Mouse (Mus musculus): ENCODE measurements at regions not wholly inside any gene's neighbourhood (a gene's known extent, or its start where the extent isn't known, plus 50 kb on each side); places are given as distances from the start of the nearest gene placed in this dataset.

DNA sequence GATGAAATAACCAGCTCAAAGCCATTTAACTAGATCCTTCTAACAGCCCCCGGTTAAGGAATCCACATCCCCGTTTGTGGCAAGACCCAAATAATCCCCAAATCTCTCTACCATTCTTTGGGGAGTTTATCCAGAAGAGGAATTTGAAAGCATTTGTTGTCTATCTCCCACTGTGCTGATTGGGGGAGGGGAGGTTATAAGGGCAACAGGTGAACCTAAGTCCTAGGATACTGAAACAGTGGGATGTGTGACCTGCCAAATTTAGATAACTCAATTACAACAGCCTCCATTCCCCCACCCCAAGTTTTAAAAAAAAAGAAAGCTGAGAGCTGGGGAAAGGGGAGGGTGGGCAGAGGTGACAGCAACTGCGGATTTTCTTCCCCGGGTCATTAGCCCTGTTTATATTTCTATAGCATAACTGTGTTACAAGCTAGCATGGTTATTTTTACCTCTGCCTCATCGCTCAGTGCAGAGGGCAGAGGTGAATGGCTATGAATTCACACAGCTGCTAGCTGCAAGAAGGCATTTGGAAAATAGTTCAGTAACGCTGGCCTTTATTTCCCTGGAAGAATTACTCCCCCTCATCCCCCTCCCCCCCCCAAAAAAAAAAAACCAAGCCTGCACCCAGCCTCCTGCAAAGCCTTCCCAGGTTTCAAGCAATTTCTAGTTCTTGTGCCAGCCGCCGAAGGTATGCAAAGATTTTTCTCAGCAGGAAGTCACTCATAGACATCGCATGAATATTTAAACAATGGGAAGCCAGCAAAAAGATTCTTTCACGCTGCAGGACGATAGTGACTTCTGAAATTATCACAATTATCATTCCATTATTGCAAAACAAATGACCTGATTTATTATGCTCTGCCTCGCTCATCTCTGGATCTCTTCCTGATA lies 388.5 kb upstream of the Acvr2a start:
- TF ChIP-seq GATA1 (IDR thresholded peaks at IDR 0.05; ENCODE audit: low read length), result no peak

DNA sequence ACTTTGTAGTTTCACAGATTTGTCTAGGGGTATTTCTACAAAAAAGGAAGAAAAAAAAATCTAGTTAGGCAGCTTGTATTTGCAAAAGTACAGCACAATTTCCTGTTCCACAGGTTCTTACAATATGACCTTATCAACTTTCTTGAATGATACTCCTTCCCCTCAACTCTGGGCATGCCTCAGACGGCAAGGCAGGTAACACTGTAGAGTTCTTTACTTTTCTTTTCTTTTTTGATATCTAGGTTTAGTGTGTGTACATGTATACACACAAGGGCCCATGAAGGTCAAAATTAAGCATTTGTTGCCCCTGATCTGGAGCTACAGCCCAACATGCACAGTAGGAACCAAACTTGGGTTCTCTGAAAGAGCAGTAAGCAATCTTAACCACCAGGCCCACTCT lies 381.4 kb upstream of the Acvr2a start:
- TF ChIP-seq GATA1 (IDR thresholded peaks at IDR 0.05; ENCODE audit: low read length), result no peak

DNA sequence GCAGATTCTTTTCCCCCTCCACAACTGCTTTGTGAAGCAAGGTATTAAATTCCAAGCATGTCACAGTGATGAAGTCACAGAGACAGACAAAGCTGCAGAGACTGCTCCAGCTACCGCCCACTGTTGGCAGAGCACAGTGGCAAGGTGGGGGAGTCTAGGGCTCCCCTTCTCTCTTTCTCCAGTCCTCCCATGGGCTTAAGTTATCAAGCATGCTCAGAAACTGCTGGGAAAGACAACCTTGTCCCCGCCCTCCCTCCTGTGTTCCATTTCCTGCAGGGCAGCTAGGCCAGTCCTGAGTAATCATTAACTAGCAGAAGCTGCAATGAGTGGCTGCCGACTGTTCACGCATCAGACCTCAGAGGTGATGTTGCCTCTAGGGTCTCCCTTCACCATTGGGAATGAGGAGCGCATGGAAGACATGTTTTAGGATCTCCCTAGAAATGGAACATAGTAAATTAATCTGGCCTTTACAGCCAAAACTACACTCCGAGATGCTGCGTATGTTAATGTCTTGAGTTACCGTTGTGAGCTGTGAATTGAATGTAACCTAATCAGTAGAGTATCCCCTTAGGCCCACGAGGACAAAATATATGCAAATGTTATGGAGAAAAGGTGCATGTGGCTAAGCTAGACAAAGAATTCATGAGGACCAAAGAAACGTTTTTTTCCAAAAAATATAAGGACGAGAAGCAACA lies 372.5 kb upstream of the Acvr2a start:
- no peak for TF ChIP-seq GATA1 (IDR thresholded peaks at IDR 0.05; ENCODE audit: low read length)

DNA sequence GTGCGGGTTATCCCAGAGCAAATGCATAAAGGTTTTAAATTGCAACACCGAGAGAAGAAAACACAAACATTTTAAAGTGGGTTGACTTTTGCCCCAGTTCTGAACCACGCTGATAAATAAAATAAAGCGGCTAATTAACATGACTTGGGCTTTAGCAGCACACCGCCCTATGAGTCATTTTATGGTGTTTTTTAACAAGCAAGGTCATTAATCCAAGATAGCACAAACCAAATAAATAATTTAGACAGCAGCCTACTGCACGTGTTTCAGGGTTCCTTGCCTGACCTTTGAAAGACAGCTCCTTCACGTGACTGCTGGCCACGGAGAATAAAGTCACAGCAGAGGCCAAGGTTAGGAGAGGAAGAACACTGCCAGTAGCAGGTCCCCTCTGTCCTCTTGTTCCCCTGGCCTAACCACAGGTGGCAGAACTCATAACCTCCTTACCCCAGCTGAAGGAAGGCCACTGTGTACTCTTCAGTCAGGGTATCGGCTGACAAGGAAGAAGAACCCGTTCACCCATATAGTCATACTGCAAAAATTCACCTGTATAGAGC lies 371.8 kb upstream of the Acvr2a start:
- no peak for TF ChIP-seq GATA1 (IDR thresholded peaks at IDR 0.05; ENCODE audit: low read length)

DNA sequence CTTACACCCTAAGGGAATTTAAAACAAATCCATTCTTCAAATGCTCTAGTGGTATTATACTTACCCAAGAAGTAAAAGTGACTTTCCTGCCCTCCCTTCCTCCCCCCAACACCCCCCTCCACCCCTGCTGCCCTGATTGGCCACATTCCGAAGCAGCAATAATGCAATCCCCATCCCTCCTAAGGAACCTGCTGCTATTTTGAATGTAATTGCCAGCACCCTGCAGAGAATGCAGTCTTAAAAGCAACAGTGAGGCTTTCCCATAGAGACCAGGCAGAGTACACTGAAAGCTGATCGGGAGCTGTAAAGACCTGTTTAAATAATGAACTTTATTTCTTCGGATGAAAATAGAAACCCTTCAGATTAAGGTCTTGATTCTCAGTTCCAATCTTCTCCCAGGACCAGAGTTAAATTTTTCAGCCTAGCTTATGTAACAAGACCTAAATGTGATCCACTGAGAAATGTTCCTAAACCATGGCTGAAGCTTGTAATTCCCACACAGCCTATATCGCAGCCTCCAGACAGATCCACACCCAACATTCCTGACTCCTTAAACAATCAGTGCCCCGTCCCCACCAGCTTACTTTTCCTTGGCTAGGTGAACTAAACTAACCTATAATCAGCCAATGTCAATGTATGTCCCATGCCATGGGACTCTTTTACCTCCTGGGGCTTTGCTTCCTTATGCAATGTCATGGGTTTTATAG lies 367.9 kb upstream of the Acvr2a start:
- no peak for TF ChIP-seq GATA1 (IDR thresholded peaks at IDR 0.05; ENCODE audit: low read length)

DNA sequence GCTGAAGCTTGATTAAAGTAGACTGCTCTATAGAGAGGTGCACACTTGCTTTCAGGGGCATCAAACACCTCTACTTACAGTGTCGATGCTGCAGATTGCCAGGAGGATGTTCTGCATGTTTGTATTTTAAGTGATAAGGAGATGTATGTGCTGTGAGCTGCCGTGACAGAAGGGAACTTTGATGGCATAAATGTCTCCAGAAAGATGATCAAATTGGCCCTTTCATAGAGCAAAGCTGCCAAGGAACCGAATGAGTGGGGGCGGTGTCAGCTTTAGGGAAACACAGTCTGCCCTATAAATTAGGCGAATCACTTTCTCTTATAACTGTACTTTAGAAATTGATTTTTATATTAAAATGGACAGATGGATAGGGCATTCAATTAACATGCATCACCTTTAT lies 367.3 kb upstream of the Acvr2a start:
- TF ChIP-seq GATA1 (IDR thresholded peaks at IDR 0.05; ENCODE audit: low read length), result no peak

DNA sequence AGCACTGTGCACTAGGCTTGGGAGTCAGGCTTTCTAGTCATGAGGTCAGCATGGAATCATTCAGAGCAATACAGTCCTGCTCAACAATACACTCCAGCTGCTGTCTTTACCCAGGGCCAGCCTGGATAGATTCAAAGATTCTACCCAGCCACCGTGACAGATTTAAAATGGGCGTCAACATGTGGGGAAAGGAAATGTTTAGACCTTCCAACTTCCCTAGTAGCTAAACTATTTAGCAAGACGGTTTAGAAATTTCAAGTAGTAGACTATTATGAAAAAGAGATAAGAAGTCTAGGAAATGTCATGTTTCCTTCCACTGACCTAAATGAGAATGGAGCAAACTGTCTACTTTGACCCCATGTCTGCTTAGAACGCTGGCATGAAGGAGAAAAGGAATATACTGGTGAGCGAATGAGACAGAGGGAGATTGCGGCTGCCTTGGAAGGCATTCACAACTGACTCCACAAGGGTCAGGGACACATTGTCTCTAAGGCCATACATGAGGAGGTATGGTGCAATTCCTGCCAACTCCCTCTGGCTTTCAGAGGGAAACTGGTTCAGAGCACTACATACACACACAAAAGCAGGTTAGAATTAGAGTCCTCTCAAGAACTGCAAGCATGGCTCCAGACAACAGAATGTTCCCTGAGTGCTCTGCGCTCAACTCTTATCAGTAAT lies 364.6 kb upstream of the Acvr2a start:
- TF ChIP-seq GATA1 (IDR thresholded peaks at IDR 0.05; ENCODE audit: low read length), result no peak

DNA sequence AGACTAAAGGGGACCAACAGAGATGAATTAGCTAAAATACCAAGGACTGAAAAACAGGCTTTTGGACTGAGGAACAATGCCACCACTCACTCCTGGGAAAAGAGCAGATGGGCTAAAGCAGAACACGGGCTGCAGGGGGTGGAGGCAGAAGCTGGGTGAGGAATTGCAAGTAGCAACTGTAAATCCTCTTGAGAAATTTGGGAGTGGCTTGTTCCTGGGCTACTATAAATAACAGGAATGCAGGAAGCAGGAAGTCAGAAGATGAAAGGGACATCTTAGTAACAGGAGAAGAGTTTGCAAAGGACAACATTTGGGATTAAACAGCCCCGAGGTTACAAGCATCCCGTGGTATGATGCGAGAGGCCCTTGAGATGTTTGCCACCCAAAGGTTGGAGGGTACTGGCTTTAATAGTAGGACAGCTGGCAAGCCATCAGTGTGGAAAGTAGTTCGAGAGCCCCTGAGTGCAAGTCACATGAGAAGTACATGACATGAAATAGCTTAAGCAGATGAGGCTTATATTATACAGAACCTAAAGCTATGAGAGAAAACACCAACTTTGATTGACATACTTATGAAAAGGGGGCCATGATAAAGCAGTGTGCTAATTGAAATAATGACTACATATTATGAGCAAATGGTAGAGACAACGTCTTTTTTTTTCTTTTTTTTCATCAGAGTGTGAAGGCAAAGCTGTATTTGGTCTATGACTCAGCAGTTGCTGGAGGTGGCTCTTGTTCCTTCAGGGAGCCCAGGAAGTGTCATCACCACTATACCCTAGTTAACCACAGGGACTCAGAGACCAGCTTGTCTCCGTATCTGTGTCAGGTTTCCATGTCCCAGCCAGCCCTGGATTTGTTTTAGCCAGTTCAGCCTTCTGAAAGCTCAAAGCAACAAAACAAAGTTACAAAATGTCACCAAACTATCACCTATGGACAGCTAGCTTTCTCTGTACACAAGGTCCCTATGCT lies 357.6 kb upstream of the Acvr2a start:
- TF ChIP-seq GATA1 (IDR thresholded peaks at IDR 0.05; ENCODE audit: low read length), result no peak

DNA sequence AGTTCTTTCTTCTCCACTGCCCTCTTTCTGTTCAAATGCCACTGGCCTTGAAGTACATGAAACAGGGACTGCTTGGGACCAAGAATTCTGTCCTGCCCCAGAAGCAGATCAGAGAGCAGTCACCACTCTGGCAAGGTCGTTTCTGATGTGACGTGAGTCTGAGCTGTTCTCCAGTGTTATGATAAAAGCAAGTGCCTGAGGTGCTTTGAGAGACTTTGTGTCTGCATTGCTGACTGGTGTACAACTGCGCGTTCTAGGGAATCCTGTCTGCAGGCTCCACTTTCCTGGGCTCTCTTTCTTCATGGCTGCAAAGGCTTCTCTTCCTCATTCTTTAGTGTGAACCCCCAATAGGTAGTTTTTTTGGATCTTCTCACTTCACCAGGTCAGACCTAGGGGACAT lies 356.8 kb upstream of the Acvr2a start:
- TF ChIP-seq GATA1 (IDR thresholded peaks at IDR 0.05; ENCODE audit: low read length), result no peak

DNA sequence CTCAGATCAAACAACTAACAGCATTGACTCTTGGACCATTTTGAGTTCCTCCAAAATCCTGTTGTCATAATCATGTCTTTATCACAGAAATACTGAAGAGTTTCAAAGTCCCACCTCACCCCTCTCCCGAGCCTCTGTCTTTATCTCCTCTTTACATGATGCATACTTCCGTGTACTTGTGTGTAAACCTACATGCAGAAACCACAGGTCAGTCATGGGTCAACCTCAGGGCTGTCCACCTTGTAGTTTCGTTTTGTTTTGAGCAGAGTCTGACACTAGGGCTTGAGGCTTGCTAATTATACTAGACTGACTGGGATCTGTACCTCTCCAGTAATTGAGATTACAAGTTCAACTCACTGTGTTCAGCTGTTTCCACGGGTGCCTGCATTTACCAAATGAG lies 348.4 kb upstream of the Acvr2a start:
- no peak for TF ChIP-seq GATA1 (IDR thresholded peaks at IDR 0.05; ENCODE audit: low read length)

DNA sequence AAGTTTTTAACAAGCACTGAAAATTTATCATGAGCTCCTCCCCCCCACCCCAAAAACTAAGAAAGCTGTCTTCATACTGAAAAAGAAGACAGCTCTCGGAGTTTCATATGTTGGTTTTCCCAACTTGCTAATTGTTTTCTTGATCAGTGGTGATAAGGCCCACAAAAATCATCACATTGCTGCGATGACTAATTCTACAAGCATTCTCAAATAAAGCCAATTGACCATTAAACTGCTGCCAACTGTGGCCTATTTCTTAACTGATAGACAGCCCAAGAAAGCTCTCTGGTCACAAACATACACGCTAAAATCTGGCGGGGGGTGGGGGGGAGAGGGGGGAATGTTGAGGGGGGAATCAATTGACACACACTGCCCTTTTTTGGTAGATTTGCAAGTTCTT lies 345.0 kb upstream of the Acvr2a start:
- no peak for TF ChIP-seq GATA1 (IDR thresholded peaks at IDR 0.05; ENCODE audit: low read length)

DNA sequence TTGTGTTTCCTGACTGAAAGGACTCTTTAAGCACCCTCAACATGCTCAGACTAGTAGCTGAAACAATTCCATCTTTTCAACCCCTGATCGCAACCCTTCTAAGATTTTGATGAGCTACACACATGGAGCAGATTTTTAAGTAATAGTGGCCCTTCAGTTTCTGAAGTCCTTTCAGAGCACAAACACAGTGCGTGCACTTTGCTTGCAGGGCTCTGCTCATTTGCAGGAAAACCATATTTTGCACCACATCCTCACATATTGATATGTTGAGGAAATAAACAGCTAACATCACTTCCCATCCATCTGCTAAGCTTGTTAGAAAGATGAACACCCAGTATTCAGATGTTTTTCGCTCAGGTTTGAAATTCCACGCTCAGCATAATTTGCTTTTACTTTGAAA lies 344.6 kb upstream of the Acvr2a start:
- TF ChIP-seq GATA1 (IDR thresholded peaks at IDR 0.05; ENCODE audit: low read length), result no peak

DNA sequence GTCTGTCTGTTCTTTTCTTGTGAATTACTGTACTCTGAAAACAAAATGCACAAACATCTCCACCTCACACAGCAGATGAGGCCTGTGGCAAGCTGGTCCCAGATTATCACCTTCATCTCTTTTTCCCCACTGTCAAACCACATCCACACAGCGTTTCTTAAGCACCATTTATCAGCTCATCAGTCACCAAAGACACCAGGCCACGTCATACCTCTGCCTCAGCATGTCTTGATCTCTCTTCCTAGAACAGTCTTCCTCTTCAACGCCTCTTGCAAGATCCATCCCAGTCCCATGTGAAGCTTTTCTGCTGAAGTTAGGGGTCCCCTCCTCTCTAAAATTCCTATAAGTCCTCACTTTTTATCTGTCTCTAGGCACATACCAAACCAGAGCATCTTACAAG lies 340.8 kb upstream of the Acvr2a start:
- no peak for TF ChIP-seq GATA1 (IDR thresholded peaks at IDR 0.05; ENCODE audit: low read length)

DNA sequence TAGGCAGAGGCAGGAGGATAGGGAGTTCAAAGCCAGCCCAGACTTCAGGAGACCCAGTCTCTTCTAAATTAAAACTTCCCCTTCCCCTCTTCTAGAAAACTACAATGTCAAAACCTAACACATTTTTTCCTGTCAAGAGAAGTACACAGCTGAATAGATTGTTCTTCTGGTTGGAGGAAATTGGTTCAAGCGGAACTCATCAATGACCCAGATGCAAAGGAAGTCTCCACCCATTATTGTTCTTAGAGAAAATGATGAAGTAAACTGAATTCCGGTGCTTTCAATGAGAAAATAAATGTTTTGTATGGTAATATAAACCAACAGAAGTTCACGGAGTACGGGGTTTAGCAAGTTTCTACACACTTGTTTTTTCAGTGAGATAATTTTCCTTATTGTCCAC lies 339.3 kb upstream of the Acvr2a start:
- TF ChIP-seq GATA1 (IDR thresholded peaks at IDR 0.05; ENCODE audit: low read length), result no peak
